Mouse (Mus musculus) testis, adult 2 months (tissue): Measurements from ENCODE around the gene Tenm4.

Experiments used
- CTCF ChIP-seq: fragments of 200-500 bp; IDR thresholded peaks from 2 replicates; pipeline ENCODE4 v1.5.1; 2012; ENCODE audit warnings: low read depth, mild to moderate bottlenecking, inconsistent platforms, low read length, moderate library complexity; ENCODE audit not compliant: control insufficient read depth, insufficient read depth, insufficient replicate concordance
- POLR2A ChIP-seq: fragments of 200-500 bp; IDR thresholded peaks from 2 replicates; pipeline ENCODE4 v1.6.1; 2012; ENCODE audit warnings: low read depth, mild to moderate bottlenecking, inconsistent platforms, low read length, moderate library complexity; ENCODE audit not compliant: control insufficient read depth

DNA sequence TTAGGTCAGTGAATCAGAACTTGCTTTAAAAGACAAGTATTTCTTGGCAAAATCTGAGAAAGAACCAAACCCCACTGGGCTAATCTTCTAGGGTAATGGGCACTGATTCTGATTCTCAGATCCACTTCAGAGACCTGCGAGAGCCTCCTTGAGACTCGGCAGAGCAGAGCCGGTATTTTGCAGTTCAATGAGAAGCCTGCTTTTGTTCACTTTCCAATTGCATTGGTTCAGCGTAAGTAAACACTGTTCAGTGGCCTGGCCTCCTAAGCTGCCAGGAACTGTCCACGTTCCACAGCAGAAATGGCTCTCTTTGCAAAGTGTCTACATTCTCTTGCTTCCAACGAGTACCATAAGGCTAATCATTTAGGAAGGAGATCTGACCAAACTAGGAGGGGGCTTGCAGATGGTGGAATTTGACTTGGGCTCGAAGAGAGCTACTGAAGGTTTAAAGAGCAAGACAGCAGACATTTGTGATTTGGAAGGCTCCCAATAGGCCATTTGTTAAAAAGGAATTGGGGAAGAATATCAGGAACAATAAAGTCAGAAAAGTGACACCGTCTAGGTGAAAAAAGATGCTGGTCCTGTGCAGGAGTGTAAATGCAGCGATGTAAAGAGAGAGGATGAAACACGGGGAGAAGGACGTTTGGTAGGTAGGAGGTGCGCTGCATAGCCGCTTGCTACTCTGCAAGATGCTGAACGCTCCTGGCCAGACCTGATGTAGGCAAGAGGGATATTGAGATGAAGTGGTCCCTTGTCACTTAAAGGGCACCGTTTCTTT is 636.4 kb downstream of the Tenm4 start:
- no peak for TF ChIP-seq CTCF
- no peak for TF ChIP-seq POLR2A
